Comparison of ENCODE assay signal across 8 mouse cellular contexts in the genomic region with DNA sequence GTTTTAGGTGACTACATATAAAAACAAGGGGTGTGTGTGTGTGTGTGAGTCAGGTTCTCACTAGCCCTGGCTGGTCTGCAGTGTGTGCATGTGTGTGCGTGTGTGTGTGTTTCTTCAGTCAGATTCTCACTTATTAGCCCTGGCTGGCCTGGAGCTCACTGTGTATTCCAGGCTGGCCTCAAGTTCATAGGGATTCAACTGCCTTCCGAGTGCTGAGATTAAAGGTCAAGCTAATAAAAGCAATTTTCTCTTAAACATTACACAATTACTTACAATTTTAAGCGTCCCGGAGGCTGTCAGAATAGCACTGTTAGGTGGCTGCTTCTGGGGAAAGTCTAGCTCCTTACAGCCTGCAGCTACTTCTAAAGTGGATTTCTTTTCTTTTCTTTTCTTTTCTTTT. TPM values are rescaled to one million over a fixed set of nuclear protein-coding genes. Genes with fewer than 3 reads are reported as not detected.
A peak's percentile ranks its signal among the peaks of the same experiment; 100 is the strongest.
DNase-seq lines count a peak whose midpoint lies in the region; ATAC-seq and TF ChIP-seq lines count a peak whose summit lies in the region.

A gene (plus strand): TSS at position 386 of the 400 bp plus-strand sequence.

- peaks cover 55% of the 10 kb centered on the region for H3K4me1 ChIP-seq in embryonic facial prominence, embryonic 10.5 days
- peaks cover 10% of the 10 kb centered on the region for H3K4me1 ChIP-seq in hindbrain, embryonic 15.5 days (replicated peaks)
- H3K4me1 ChIP-seq in midbrain, embryonic 12.5 days = peaks cover 16% of the 10 kb centered on the region
- H3K4me1 ChIP-seq in thymus, adult 2 months (replicated peaks; ENCODE audit: control insufficient read depth, insufficient read depth, low read length) = no peaks in the 10 kb centered on the region

- peak within 1 kb of the TSS; percentile 48 for H3K4me3 ChIP-seq in embryonic facial prominence, embryonic 10.5 days
- no peak within 1 kb of the TSS for H3K4me3 ChIP-seq in hindbrain, embryonic 15.5 days
- no peak within 1 kb of the TSS for H3K4me3 ChIP-seq in midbrain, embryonic 12.5 days
- H3K4me3 ChIP-seq in thymus, adult 2 months (ENCODE audit: control insufficient read depth, insufficient read depth, low read length) = no peak within 1 kb of the TSS

- no peaks in the 10 kb centered on the region for H3K27me3 ChIP-seq in embryonic facial prominence, embryonic 10.5 days (replicated peaks; ENCODE audit: low read depth, poor library complexity, severe bottlenecking)
- H3K27me3 ChIP-seq in hindbrain, embryonic 15.5 days = no peaks in the 10 kb centered on the region
- H3K27me3 ChIP-seq in midbrain, embryonic 12.5 days = no peaks in the 10 kb centered on the region
- H3K27me3 ChIP-seq in thymus, adult 2 months (ENCODE audit: control insufficient read depth, insufficient read depth, low read length) = no peaks in the 10 kb centered on the region

- ATAC-seq in hindbrain, embryonic 15.5 days (ENCODE audit: low FRiP score, low read depth) = no peak
- ATAC-seq in midbrain, embryonic 12.5 days (ENCODE audit: low FRiP score, low read depth) = no peak
- ATAC-seq in megakaryocyte, adult 5-6 weeks (ENCODE audit: poor library complexity, severe bottlenecking) = no peak

- H3K9me3 ChIP-seq in embryonic facial prominence, embryonic 10.5 days = no peaks in the 10 kb centered on the region
- no peaks in the 10 kb centered on the region for H3K9me3 ChIP-seq in hindbrain, embryonic 15.5 days
- H3K9me3 ChIP-seq in midbrain, embryonic 12.5 days = no peaks in the 10 kb centered on the region

- TF ChIP-seq CTCF in thymus, adult 2 months (IDR thresholded peaks at IDR 0.05; ENCODE audit: borderline replicate concordance, control insufficient read depth, extremely low read depth, insufficient read depth, low read length, poor library complexity) = no peak

- TF ChIP-seq POLR2A in thymus, adult 2 months (IDR thresholded peaks at IDR 0.05; ENCODE audit: control insufficient read depth, extremely low read depth, insufficient read depth, low read length, poor library complexity) = no peak

- peak; percentile 57 for DNase-seq in heart, adult 11 months
- no peak for DNase-seq in heart, postnatal 4 days
- DNase-seq in embryonic facial prominence, embryonic 10.5 days (ENCODE audit: low spot score) = peak; percentile 50
- no peak for DNase-seq in adrenal gland, postnatal 14 days
- no peak for DNase-seq in thymus, adult 2 months

- no peak within 1 kb of the TSS for H3K9ac ChIP-seq in hindbrain, embryonic 15.5 days
- H3K9ac ChIP-seq in midbrain, embryonic 12.5 days (replicated peaks) = 0 out of 2 replicates have a peak within 1 kb of the TSS, but pooled peaks have one; percentile 11

- peak within 1 kb of the TSS; percentile 79 for H3K27ac ChIP-seq in embryonic facial prominence, embryonic 10.5 days (replicated peaks)
- peak within 1 kb of the TSS; percentile 31; the same call in 1 of the 2 replicates for H3K27ac ChIP-seq in hindbrain, embryonic 15.5 days (replicated peaks)
- peak within 1 kb of the TSS; percentile 42; the same call in 1 of the 2 replicates for H3K27ac ChIP-seq in midbrain, embryonic 12.5 days (replicated peaks)
- no peak within 1 kb of the TSS for H3K27ac ChIP-seq in thymus, adult 2 months (ENCODE audit: control insufficient read depth, insufficient read depth, low read length)

- H3K4me2 ChIP-seq in hindbrain, embryonic 15.5 days = peak within 1 kb of the TSS; percentile 35; the same call in 1 of the 2 replicates
- H3K4me2 ChIP-seq in midbrain, embryonic 12.5 days (replicated peaks) = peak within 1 kb of the TSS; percentile 15; the same call in 1 of the 2 replicates

- no peaks in the 10 kb centered on the region for H3K36me3 ChIP-seq in embryonic facial prominence, embryonic 10.5 days (replicated peaks)
- H3K36me3 ChIP-seq in hindbrain, embryonic 15.5 days = no peaks in the 10 kb centered on the region
- H3K36me3 ChIP-seq in midbrain, embryonic 12.5 days = no peaks in the 10 kb centered on the region
- H3K36me3 ChIP-seq in thymus, adult 2 months (ENCODE audit: control insufficient read depth, insufficient read depth, low read length) = no peaks in the 10 kb centered on the region

- 29% methylated on average over 4 of the region's 4 CpGs for WGBS in embryonic facial prominence, embryonic 10.5 days
- WGBS in hindbrain, embryonic 15.5 days = 56% methylated on average over 4 of the region's 4 CpGs
- 53% methylated on average over 4 of the region's 4 CpGs for WGBS in midbrain, embryonic 12.5 days
- 98% methylated on average over 4 of the region's 4 CpGs for WGBS in thymus, adult 2 months

RNA-seq across cellular contexts. Expression of the gene that starts here (rescaled TPM):
- 1 to 10 TPM; 2.3 to 2.9 TPM for total RNA-seq in heart, postnatal 4 days (2021)
- polyA plus RNA-seq in embryonic facial prominence, embryonic 10.5 days (2016; fragmentation: Nextera tagmentation; extraction: Ambion mirVana) = 4.3 and 5.6 TPM in 2 replicates
- polyA plus RNA-seq in hindbrain, embryonic 15.5 days (2015; fragmentation: Nextera tagmentation; extraction: Ambion mirVana) = 1.8 and 2.2 TPM in 2 replicates
- 1.3 and 2.3 TPM in 2 replicates for polyA plus RNA-seq in midbrain, embryonic 12.5 days (2016; fragmentation: Nextera tagmentation; extraction: Ambion mirVana)
- not detected in 2 replicates for total RNA-seq in megakaryocyte, adult 5-6 weeks (2015)
- 0.15 and 0.61 TPM in 2 replicates for total RNA-seq in megakaryocyte, adult 5-6 weeks (2017)
- 4.2 and 4.3 TPM in 2 replicates for total RNA-seq in adrenal gland, postnatal 14 days (2021)
- 0.22 and 0.32 TPM in 2 replicates for polyA plus RNA-seq in thymus, adult 2 months (2012; rRNA removed)

Comparison
In these comparisons a context has a peak if more than half of its experiments do, and no peak if none do; other contexts are left out.
1. DNase-seq: peak in heart, adult 11 months (single experiment) and embryonic facial prominence, embryonic 10.5 days (single experiment); none in heart, postnatal 4 days (single experiment), adrenal gland, postnatal 14 days (single experiment) and thymus, adult 2 months (single experiment).